Mouse (Mus musculus): ENCODE measurements around the gene Tmem50b.
A peak's percentile ranks its signal among the peaks of the same experiment; 100 is the strongest.

Tmem50b gene

DNA sequence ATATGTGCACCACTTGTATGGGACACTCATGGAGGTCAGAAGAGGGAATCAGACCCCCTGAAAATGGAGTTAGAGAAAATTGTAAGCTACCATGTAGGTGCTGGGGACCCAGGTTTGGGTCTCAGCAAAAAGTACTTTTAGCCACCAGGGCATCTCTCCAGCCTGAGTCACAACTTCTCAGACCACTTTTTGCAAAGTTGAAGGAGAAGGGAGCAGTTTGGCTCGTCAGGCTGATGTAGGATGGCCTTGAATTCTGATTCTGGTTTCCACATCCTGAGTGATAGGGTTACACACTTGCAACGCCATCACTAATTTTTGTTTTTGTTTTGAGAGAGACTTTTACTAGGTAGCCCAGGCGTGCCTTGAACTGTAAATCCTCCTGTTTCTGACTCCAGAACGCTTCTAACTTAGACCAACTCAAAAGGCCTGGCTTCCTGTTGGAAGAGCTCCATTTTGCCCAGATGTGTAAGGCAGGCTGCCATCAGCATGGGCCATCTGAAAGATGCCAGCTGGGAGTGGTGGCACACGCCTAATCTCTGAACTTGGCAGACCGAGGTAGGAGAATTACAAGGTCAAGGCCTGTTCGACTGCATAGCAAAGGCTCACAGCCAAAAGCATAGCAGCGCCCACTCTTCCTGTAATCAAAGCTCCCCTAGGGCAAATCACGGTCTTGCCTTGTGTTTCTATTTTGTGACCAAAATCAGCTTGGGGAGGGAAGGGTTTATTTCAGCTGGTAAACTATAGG, 12.1 kb upstream of the Tmem50b start:
- no peak for DNase-seq (ENCODE audit: low read depth)

GRCm38 (mm10) chr16:91606958-91607357, 9.4 kb upstream of the Tmem50b start:
- DNase-seq (ENCODE audit: low read depth) = no peak

- no peak for DNase-seq (ENCODE audit: low read depth)
Measured at GRCm38 (mm10) chr16:91605156-91605555, 7.6 kb upstream of the Tmem50b start.

GRCm38 (mm10) chr16:91601693-91602092, 4.1 kb upstream of the Tmem50b start:
- DNase-seq (ENCODE audit: low read depth) = no peak

GRCm38 (mm10) chr16:91601081-91601480, 3.5 kb upstream of the Tmem50b start:
- no peak for DNase-seq (ENCODE audit: low read depth)

DNA sequence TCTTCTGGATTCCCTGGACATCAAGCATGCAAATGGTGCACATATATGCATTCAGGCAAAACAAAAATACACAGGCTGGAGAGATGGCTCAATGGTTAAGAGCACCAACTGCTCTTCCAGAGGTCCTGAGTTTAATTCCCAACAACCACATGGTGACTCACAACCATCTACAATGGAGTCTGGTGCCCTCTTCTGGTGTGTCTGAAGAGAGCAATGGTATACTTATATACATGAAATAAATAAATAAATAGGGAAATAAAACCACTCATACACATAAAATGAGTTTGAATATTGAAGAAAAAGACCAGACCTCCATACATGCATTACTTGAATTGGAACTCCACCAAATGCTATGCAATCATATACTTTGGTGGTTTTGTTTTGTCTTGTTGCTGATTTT, 1.6 kb upstream of the Tmem50b start:
- DNase-seq (ENCODE audit: low read depth) = no peak

GRCm38 (mm10) chr16:91596779-91597671, 575 bp downstream of the Tmem50b start:
- DNase-seq (ENCODE audit: low read depth) = no peak

GRCm38 (mm10) chr16:91596397-91596778, 1.2 kb downstream of the Tmem50b start:
- DNase-seq (ENCODE audit: low read depth) = no peak

GRCm38 (mm10) chr16:91595076-91595475, 2.5 kb downstream of the Tmem50b start:
- DNase-seq (ENCODE audit: low read depth) = no peak

DNA sequence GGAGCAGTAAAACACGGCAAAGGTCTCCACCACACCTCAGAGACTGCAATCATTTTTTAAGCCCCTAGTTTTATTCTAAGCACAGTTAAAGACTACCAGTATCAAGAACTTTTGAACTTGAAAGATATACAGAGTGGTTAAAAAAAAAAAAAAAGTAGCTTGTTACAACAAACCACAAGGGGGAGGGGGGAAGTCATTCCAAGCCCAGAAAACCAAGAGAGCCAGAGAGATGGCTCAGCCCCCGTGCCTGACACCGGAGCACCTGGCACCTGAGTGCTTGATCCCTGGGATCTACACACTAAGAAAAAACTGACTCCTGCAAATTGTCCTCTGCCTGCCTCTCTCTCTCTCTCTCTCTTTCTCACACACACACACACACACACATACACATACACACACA, 4.3 kb downstream of the Tmem50b start:
- DNase-seq (ENCODE audit: low read depth) = no peak

- no peak for DNase-seq (ENCODE audit: low read depth)
Measured at GRCm38 (mm10) chr16:91592162-91592561, 5.4 kb downstream of the Tmem50b start.

- no peak for DNase-seq (ENCODE audit: low read depth)
Measured at GRCm38 (mm10) chr16:91588703-91589102, 8.9 kb downstream of the Tmem50b start.

- DNase-seq (ENCODE audit: low read depth) = no peak
Measured at GRCm38 (mm10) chr16:91587730-91588453, 9.7 kb downstream of the Tmem50b start.

DNA sequence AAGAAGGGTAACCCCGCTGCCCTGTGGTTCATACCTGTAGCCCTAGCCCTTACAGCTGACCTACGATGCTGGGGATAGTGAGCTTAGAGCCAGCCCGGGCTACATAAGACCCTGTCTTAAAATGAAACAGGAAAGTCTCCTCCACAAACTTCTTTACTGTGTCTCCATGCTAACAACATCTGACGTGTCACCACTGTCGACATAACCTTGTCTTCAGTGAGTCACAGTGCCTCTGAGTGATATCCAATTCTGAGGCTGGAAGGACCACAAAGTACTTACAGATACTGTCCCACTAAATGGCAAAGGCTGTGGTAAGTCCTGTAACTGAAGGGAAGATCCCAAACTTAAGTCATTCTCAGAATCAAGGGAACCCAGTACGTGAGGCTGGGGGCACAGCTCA, 11.4 kb downstream of the Tmem50b start:
- no peak for DNase-seq (ENCODE audit: low read depth)

GRCm38 (mm10) chr16:91585617-91586016, 12.0 kb downstream of the Tmem50b start:
- no peak for DNase-seq (ENCODE audit: low read depth)

GRCm38 (mm10) chr16:91582307-91582706, 15.3 kb downstream of the Tmem50b start:
- peak; percentile 44 for DNase-seq (ENCODE audit: low read depth)

DNA sequence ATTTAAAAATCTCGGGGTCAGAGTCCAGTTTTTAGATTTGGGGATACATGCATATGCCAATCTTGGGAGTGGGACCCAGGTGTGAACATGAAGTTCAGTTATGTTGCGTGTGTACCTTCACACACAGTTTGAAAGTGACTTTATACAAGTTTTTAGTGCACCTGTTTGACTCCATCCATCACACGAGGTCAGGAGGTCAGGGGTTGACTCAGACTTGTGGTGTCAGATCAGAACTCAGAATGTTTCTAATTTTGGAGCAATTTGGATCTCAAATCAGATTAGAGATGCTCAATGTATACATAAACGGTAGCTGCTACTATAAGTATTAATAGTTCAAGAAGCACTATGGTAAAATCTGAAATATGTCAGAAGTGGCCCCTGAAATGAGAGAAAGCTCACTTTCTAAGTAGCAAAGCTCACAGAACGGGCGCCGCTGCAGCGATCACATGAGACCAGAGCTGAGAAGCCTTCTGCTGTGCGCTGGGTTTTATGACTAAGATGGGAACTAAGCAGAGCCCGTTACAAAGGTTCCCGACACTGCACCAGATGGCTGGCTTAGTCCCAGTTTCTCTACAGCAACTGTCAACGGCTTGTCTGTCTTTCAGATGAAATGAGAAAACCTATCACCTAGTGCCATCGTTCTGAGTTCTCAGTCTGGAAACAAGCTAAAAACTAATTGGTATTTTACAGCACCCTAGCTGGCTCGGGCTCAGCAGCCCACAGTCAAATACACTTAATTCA, 18.4 kb downstream of the Tmem50b start:
- DNase-seq (ENCODE audit: low read depth) = no peak

DNA sequence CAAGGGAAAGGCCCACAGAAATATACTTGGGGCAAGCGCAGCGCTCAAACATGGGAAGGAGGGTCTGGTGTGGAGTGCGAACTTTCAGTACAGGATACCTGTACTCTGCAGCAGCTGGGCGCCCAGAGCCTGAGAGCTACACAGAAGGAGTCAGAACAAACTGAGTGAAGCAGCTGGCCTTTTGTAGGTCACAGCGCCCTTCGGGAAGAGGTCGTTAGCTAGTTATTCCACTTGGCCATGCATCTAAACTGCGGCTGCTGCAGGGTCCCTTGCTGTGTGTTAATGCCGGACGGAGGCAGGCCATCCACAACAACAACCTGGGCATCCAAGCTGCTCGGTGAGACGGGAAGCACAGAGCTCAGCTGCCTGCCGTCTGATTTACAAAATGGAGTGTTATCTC, 22.4 kb downstream of the Tmem50b start:
- no peak for DNase-seq (ENCODE audit: low read depth)

GRCm38 (mm10) chr16:91571105-91571504, 26.5 kb downstream of the Tmem50b start:
- no peak for DNase-seq (ENCODE audit: low read depth)

DNA sequence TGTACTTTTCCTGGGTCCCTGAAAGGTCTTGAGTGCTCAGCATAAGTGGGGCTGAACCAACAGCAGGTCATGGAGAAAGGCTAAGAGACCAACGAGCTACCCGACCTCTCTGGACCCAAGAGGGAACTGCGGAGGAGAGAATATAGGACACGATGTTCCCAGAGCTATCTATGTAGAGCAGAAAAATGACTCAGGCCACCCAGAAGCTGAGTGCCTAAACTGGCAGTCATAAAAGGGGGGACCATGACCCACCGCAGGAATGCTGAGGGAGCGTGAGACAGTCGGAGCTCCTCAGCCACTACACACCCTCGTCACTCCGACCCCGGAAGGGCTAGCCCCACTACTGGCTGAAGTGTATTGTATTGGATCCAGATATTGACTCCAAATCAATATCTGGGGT, 28.6 kb downstream of the Tmem50b start:
- DNase-seq (ENCODE audit: low read depth) = no peak

DNA sequence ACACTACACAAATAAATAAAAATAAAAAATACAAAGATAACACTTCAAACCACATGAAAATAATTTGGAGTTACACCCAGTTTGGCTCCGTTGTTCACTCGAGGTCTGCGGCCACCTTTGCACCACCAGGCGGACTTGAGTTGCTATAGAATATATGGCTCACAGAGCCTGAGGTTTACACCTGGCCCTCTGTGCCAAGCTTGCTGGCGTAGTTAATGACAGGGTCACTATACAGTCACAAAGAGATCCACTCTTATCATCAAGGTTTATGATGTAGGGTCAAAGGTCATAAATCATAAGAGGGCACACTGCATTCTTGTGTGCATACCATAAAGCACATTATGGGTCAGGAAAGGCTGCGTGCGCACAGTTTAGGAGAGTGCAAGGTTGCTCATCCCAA, 31.6 kb downstream of the Tmem50b start:
- DNase-seq (ENCODE audit: low read depth) = no peak
